Mouse (Mus musculus): ENCODE results near the gene Rnf207. TPM values are rescaled to one million over a fixed set of nuclear protein-coding genes. Genes with fewer than 3 reads are reported as not detected.

Rnf207 gene
- polyA plus RNA-seq, 1 experiment from 2014 or later: 3.8 TPM

- Histone ChIP-seq H3K9me3 (replicated peaks) (no peaks in the 10 kb centered on the region), H3K9ac (peak within 1 kb of the TSS; percentile 85), H3K27me3 (peaks cover 84% of the 10 kb centered on the region), H3K4me1 (peaks cover 36% of the 10 kb centered on the region), H3K36me3 (no peaks in the 10 kb centered on the region), H3K27ac (peak within 1 kb of the TSS; percentile 73), H3K4me2 (replicated peaks) (peak within 1 kb of the TSS; percentile 84), H3K4me3 (peak within 1 kb of the TSS; percentile 58)
- WGBS: 1% methylated on average over 47 of the region's 48 CpGs
- ATAC-seq (ENCODE audit: low FRiP score): peak; percentile 70
Measured at GRCm38 (mm10) chr4:152273621-152274236, 45.1 kb downstream of the Rnf207 start, which contains the start of gene Gpr153. Gene Gpr153 (plus strand): TSS chr4:152274232.

- Histone ChIP-seq H3K4me1 (peaks cover 36% of the 10 kb centered on the region), H3K4me3 (peak overlapping the region; percentile 58; the same call in 1 of the 2 replicates), H3K9ac (no peak overlapping the region), H3K27me3 (peaks cover 81% of the 10 kb centered on the region), H3K27ac (peak overlapping the region; percentile 73), H3K36me3 (no peaks in the 10 kb centered on the region), H3K4me2 (replicated peaks) (peak overlapping the region; percentile 84), H3K9me3 (replicated peaks) (no peaks in the 10 kb centered on the region)
- WGBS: 25% methylated on average over 3 of the region's 3 CpGs
- ATAC-seq (ENCODE audit: low FRiP score): peak; percentile 4; the same call in 1 of the 2 replicates
Measured at GRCm38 (mm10) chr4:152273191-152273590, 45.6 kb downstream of the Rnf207 start.

GRCm38 (mm10) chr4:152272449-152273049 lies 46.2 kb downstream of the Rnf207 start:
- Histone ChIP-seq H3K9me3 (replicated peaks) (no peaks in the 10 kb centered on the region), H3K9ac (no peak overlapping the region), H3K27ac (no peak overlapping the region; the same call in 1 of the 2 replicates), H3K36me3 (no peaks in the 10 kb centered on the region), H3K4me1 (peaks cover 43% of the 10 kb centered on the region), H3K27me3 (peaks cover 79% of the 10 kb centered on the region), H3K4me2 (replicated peaks) (no peak overlapping the region), H3K4me3 (no peak overlapping the region)
- ATAC-seq (ENCODE audit: low FRiP score): no peak
- 32% methylated on average over 9 of the region's 9 CpGs for WGBS

- Histone ChIP-seq H3K27me3 (peaks cover 74% of the 10 kb centered on the region), H3K27ac (peak overlapping the region; percentile 30; the same call in 1 of the 2 replicates), H3K36me3 (no peaks in the 10 kb centered on the region), H3K4me1 (peaks cover 46% of the 10 kb centered on the region), H3K9ac (no peak overlapping the region), H3K9me3 (replicated peaks) (no peaks in the 10 kb centered on the region), H3K4me3 (no peak overlapping the region), H3K4me2 (replicated peaks) (no peak overlapping the region)
- 69% methylated on average over 7 of the region's 7 CpGs for WGBS
- no peak for ATAC-seq (ENCODE audit: low FRiP score)
Measured at GRCm38 (mm10) chr4:152272006-152272405, 46.8 kb downstream of the Rnf207 start.

GRCm38 (mm10) chr4:152271334-152271733 lies 47.5 kb downstream of the Rnf207 start:
- Histone ChIP-seq H3K4me1 (peaks cover 46% of the 10 kb centered on the region), H3K9ac (no peak overlapping the region), H3K27ac (no peak overlapping the region), H3K36me3 (no peaks in the 10 kb centered on the region), H3K4me3 (no peak overlapping the region), H3K4me2 (replicated peaks) (no peak overlapping the region), H3K9me3 (replicated peaks) (no peaks in the 10 kb centered on the region), H3K27me3 (peaks cover 67% of the 10 kb centered on the region)
- 90% methylated on average over 11 of the region's 11 CpGs for WGBS
- ATAC-seq (ENCODE audit: low FRiP score): no peak

GRCm38 (mm10) chr4:152270599-152270998 lies 48.2 kb downstream of the Rnf207 start:
- Histone ChIP-seq H3K4me3 (no peak overlapping the region), H3K9ac (no peak overlapping the region), H3K4me2 (replicated peaks) (no peak overlapping the region), H3K27ac (no peak overlapping the region), H3K4me1 (peaks cover 50% of the 10 kb centered on the region), H3K27me3 (peaks cover 60% of the 10 kb centered on the region), H3K36me3 (no peaks in the 10 kb centered on the region), H3K9me3 (replicated peaks) (no peaks in the 10 kb centered on the region)
- 70% methylated on average over 9 of the region's 9 CpGs for WGBS
- no peak for ATAC-seq (ENCODE audit: low FRiP score)

GRCm38 (mm10) chr4:152269967-152270366 lies 48.8 kb downstream of the Rnf207 start:
- Histone ChIP-seq H3K4me2 (replicated peaks) (no peak overlapping the region), H3K36me3 (no peaks in the 10 kb centered on the region), H3K4me3 (no peak overlapping the region), H3K9me3 (replicated peaks) (no peaks in the 10 kb centered on the region), H3K27me3 (peaks cover 54% of the 10 kb centered on the region), H3K9ac (no peak overlapping the region), H3K4me1 (peaks cover 47% of the 10 kb centered on the region), H3K27ac (no peak overlapping the region)
- ATAC-seq (ENCODE audit: low FRiP score): no peak
- 87% methylated on average over 13 of the region's 13 CpGs for WGBS

GRCm38 (mm10) chr4:152267748-152268369 lies 50.9 kb downstream of the Rnf207 start:
- H3K9me3 ChIP-seq (replicated peaks): no peaks in the 10 kb centered on the region
- H3K4me3 ChIP-seq: no peak overlapping the region
- peaks cover 42% of the 10 kb centered on the region for H3K4me1 ChIP-seq
- ATAC-seq (ENCODE audit: low FRiP score): peak; percentile 61
- H3K27me3 ChIP-seq: peaks cover 34% of the 10 kb centered on the region
- no peak overlapping the region for H3K9ac ChIP-seq
- H3K36me3 ChIP-seq: no peaks in the 10 kb centered on the region
- no peak overlapping the region for H3K4me2 ChIP-seq (replicated peaks)
- WGBS: 65% methylated on average over 13 of the region's 13 CpGs
- H3K27ac ChIP-seq: peak overlapping the region; percentile 12; the same call in 1 of the 2 replicates

GRCm38 (mm10) chr4:152266236-152266895 lies 52.4 kb downstream of the Rnf207 start:
- no peaks in the 10 kb centered on the region for H3K36me3 ChIP-seq
- H3K27ac ChIP-seq: no peak overlapping the region
- H3K9me3 ChIP-seq (replicated peaks): no peaks in the 10 kb centered on the region
- H3K9ac ChIP-seq: peak overlapping the region; percentile 19; the same call in 1 of the 2 replicates
- H3K27me3 ChIP-seq: peaks cover 21% of the 10 kb centered on the region
- no peak for ATAC-seq (ENCODE audit: low FRiP score)
- H3K4me3 ChIP-seq: no peak overlapping the region
- no peak overlapping the region for H3K4me2 ChIP-seq (replicated peaks)
- 51% methylated on average over 10 of the region's 10 CpGs for WGBS
- peaks cover 35% of the 10 kb centered on the region for H3K4me1 ChIP-seq

- no peaks in the 10 kb centered on the region for H3K9me3 ChIP-seq (replicated peaks)
- no peak overlapping the region for H3K4me3 ChIP-seq
- H3K4me1 ChIP-seq: peaks cover 35% of the 10 kb centered on the region
- H3K9ac ChIP-seq: peak overlapping the region; percentile 19; the same call in 1 of the 2 replicates
- no peak overlapping the region for H3K4me2 ChIP-seq (replicated peaks)
- peaks cover 15% of the 10 kb centered on the region; the same call in 1 of the 2 replicates for H3K27me3 ChIP-seq
- 39% methylated on average over 5 of the region's 5 CpGs for WGBS
- 0 out of 2 replicates have a peak, but pooled peaks cover 2% of the 10 kb centered on the region for H3K36me3 ChIP-seq
- ATAC-seq (ENCODE audit: low FRiP score): no peak
- no peak overlapping the region for H3K27ac ChIP-seq
Measured at GRCm38 (mm10) chr4:152265791-152266190, 53.0 kb downstream of the Rnf207 start.

GRCm38 (mm10) chr4:152264867-152265568 lies 53.8 kb downstream of the Rnf207 start:
- H3K4me3 ChIP-seq: no peak overlapping the region
- H3K4me2 ChIP-seq (replicated peaks): no peak overlapping the region
- 0 out of 2 replicates have a peak, but pooled peaks cover 4% of the 10 kb centered on the region for H3K36me3 ChIP-seq
- H3K9ac ChIP-seq: no peak overlapping the region
- no peaks in the 10 kb centered on the region for H3K9me3 ChIP-seq (replicated peaks)
- no peak overlapping the region for H3K27ac ChIP-seq
- peaks cover 35% of the 10 kb centered on the region for H3K4me1 ChIP-seq
- no peak for ATAC-seq (ENCODE audit: low FRiP score)
- WGBS: 89% methylated on average over 9 of the region's 9 CpGs
- peaks cover 9% of the 10 kb centered on the region; the same call in 1 of the 2 replicates for H3K27me3 ChIP-seq
